Mouse (Mus musculus) right cerebral cortex, postnatal 4 days (tissue): ENCODE measurements around the gene Map4k4.

ENCODE experiments used
- DNase-seq: peaks from one replicate; pipeline ENCODE4 v3.0.0-alpha.2; 2022

Gene Map4k4

GRCm38 (mm10) chr1:39936934-39937333, 36.2 kb downstream of the Map4k4 start:
- no peak for DNase-seq

GRCm38 (mm10) chr1:39937609-39938008, 36.9 kb downstream of the Map4k4 start:
- no peak for DNase-seq

- no peak for DNase-seq
Measured at GRCm38 (mm10) chr1:39939401-39939800, 38.7 kb downstream of the Map4k4 start.

GRCm38 (mm10) chr1:39940342-39940741, 39.6 kb downstream of the Map4k4 start:
- DNase-seq, result no peak

- DNase-seq, result no peak
Measured at GRCm38 (mm10) chr1:39941237-39942179, 40.8 kb downstream of the Map4k4 start.

GRCm38 (mm10) chr1:39942935-39943334, 42.2 kb downstream of the Map4k4 start:
- peak; percentile 60 for DNase-seq

- DNase-seq, result no peak
Measured at GRCm38 (mm10) chr1:39944306-39944971, 43.7 kb downstream of the Map4k4 start.

GRCm38 (mm10) chr1:39944972-39945323, 44.2 kb downstream of the Map4k4 start:
- DNase-seq, result no peak

GRCm38 (mm10) chr1:39946391-39946790, 45.7 kb downstream of the Map4k4 start:
- DNase-seq, result no peak

- no peak for DNase-seq
Measured at GRCm38 (mm10) chr1:39947179-39947578, 46.5 kb downstream of the Map4k4 start.

- peak; percentile 12 for DNase-seq
Measured at GRCm38 (mm10) chr1:39947701-39948359, 47.1 kb downstream of the Map4k4 start.

- no peak for DNase-seq
Measured at GRCm38 (mm10) chr1:39949205-39949604, 48.5 kb downstream of the Map4k4 start.

- no peak for DNase-seq
Measured at GRCm38 (mm10) chr1:39949790-39950462, 49.2 kb downstream of the Map4k4 start.

GRCm38 (mm10) chr1:39950590-39950989, 49.9 kb downstream of the Map4k4 start:
- DNase-seq, result no peak

- DNase-seq, result no peak
Measured at GRCm38 (mm10) chr1:39954652-39955051, 53.9 kb downstream of the Map4k4 start.

- no peak for DNase-seq
Measured at GRCm38 (mm10) chr1:39956712-39957111, 56.0 kb downstream of the Map4k4 start.

- DNase-seq, result no peak
Measured at GRCm38 (mm10) chr1:39957981-39958380, 57.3 kb downstream of the Map4k4 start.

GRCm38 (mm10) chr1:39960623-39961022, 59.9 kb downstream of the Map4k4 start:
- DNase-seq, result no peak

- DNase-seq, result no peak
Measured at GRCm38 (mm10) chr1:39961113-39961512, 60.4 kb downstream of the Map4k4 start.

- no peak for DNase-seq
Measured at GRCm38 (mm10) chr1:39962321-39962720, 61.6 kb downstream of the Map4k4 start.

GRCm38 (mm10) chr1:39962840-39963239, 62.1 kb downstream of the Map4k4 start:
- no peak for DNase-seq

- no peak for DNase-seq
Measured at GRCm38 (mm10) chr1:39963821-39964220, 63.1 kb downstream of the Map4k4 start.

- no peak for DNase-seq
Measured at GRCm38 (mm10) chr1:39964427-39964826, 63.7 kb downstream of the Map4k4 start.
